Mouse (Mus musculus) heart, adult 2 months (tissue): ENCODE results near the gene Rnf5.

ENCODE experiments used
- EP300 ChIP-seq: fragments of 200-500 bp; IDR thresholded peaks from 2 replicates; pipeline ENCODE4 v1.6.1; 2011; ENCODE audit warnings: low read depth, low read length, control low read depth; ENCODE audit not compliant: insufficient read depth
- POLR2A ChIP-seq: fragments of 200-500 bp; IDR thresholded peaks from 2 replicates; pipeline ENCODE4 v1.6.1; 2011; ENCODE audit warnings: mild to moderate bottlenecking, low read depth, low read length, control low read depth; ENCODE audit not compliant: insufficient read depth

DNA sequence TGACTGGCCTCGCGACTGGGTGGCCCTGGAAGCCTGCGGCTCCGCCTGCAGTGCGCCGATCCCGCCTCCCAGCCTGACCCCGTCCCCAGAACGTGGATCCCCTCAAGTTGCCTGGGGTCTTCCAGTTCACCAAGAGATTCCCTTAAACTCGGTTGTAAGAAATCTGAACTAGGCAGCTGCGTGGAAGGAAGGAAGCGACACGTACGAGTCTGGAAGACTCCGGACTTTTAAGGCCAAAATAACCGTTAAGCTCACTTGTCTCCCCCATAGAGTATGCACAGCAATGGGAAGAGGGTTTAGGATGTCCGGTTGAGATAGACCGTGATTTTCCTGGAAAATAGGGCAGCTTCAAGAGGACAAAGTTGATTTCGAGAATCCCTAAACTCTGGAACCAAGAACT, 15.7 kb downstream of the Rnf5 start:
- TF ChIP-seq EP300 (no peak), POLR2A (no peak; the same call in 1 of the 2 replicates)
